Mouse (Mus musculus) megakaryocyte, adult 5-6 weeks (primary cell): ENCODE results near the gene Sowahd. TPM values are rescaled to one million over a fixed set of nuclear protein-coding genes. Genes with fewer than 3 reads are reported as not detected.

Experiments used
- ATAC-seq: 2 replicates; pipeline ENCODE4 v1.8.0; 2016; ENCODE audit warnings: mild to moderate bottlenecking, inconsistent platforms; ENCODE audit not compliant: poor library complexity, severe bottlenecking
- total RNA-seq, 2 experiments: library from RNA; stranded (forward) in 1 of 2; stranded (reverse) in 1 of 2; fragments of 153-499, 151-499 nt in 1 of 2; fragments of 221-1000, 200-1000 nt in 1 of 2; gene quantifications; 2 replicates each; pipeline versions ENCODE4 v1.2.3 to v1.2.4; 2015 to 2017

Gene Sowahd
- total RNA-seq, 2 experiments from 2014 or later, result not detected

DNA sequence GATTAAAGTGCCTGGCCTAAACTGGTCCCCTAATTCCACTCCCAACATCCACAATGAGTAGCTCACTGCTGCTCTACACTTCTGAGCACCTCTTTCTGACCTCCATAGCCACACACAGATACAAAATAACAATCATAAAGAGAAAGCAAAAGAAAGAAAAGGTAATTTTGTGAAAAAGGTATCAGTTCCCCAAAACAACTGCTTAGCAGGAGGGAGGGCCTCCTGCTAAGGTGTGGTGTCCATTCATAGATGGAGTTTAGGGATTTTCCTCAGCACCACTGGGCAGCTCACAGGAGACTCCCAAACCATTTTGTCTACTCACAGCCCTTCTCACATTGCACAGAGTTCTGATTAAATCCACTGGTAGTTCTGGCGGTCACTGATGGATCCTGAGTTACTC lies 40.1 kb downstream of the Sowahd start:
- no peak for ATAC-seq

DNA sequence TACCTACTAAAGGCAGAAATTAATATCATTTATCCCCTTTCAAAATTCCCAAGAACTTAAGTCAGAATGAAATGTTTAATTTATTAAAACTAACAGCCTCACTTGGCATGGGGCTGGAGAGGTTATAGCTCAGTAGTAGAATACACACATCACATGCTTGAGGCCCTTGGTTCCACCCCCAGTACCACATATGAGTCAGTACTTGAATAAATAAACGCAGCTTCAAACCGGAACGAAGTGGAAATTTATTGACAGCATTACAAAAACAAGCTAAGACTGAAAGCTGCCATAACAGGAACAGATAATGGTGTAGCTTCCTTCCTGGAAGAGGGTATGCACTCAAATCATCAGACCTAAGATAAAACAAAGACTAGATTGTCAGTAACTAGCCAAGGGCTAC lies 42.8 kb downstream of the Sowahd start:
- no peak for ATAC-seq

DNA sequence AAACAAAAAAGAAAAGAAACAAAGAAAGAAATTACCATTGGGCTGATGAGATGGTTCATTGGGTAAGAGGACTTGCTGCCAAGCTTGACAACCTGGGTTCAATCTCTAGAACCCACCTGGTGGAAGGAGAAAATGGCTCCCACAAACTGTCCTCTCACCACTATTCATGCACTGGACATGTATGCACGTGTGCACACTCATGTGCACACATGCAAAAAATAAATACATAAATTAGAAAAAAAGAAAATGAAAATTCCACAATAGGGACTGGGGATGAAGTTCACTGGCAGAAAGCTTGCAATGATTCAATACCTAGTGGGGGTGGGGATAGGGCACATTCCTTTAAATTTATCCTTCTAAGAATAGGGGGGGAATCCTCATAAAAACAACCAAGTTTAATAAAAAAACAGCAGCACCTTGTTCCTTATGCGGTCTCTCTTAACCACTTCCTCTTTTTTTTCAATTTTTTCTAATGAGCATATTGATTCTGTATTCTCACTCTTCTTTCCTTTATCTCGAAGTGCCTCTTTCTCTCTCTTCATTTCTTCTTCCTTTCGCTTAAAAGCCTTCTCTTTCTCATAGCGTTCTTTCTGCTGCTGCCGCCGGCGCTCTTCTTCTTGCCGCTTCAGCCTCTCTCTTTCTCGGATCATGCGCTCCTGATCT lies 46.6 kb downstream of the Sowahd start:
- ATAC-seq, result no peak

DNA sequence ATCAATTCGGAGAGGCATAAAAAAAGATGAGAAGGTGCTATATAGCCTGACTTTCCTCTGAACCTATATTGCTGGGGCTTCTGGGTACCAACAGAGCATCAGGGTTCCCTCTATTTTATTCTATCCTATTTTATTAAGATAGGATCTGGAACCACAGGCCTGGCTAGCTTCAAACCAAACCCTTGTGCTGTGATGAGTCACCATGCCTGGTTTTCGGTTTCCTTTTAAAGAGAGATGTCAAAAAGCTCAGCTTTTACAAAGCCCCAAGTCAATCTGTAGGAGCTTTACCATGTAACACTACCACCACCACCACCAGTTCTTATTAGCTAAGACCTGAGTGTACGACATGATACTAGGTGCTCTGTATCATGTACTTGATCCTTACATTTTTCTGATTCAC lies 50.0 kb downstream of the Sowahd start:
- ATAC-seq, result no peak

Other genes starting within 250 kb of the Sowahd start
- gene Ube2a, start 174.9 kb upstream of the Sowahd start, total RNA-seq (2015), result 97.6 and 104 TPM in 2 replicates
- 19.8 and 22.7 TPM in 2 replicates for gene Ube2a, start 174.9 kb upstream of the Sowahd start, total RNA-seq (2017)
- gene C330007P06Rik, start 174.7 kb upstream of the Sowahd start, total RNA-seq (2015), result 23.8 and 25.9 TPM in 2 replicates
- 51.9 and 59.1 TPM in 2 replicates for gene C330007P06Rik, start 174.7 kb upstream of the Sowahd start, total RNA-seq (2017)
- 6.4 and 6.6 TPM in 2 replicates for gene Nkrf, start 145.9 kb upstream of the Sowahd start, total RNA-seq (2015)
- gene Nkrf, start 145.9 kb upstream of the Sowahd start, total RNA-seq (2017), result 3.2 and 8.0 TPM in 2 replicates
- gene Sept6, start 57.1 kb upstream of the Sowahd start, total RNA-seq (2015), result 42.3 and 42.4 TPM in 2 replicates
- 37.9 and 38.7 TPM in 2 replicates for gene Sept6, start 57.1 kb upstream of the Sowahd start, total RNA-seq (2017)
- gene Rpl39, start 36.6 kb downstream of the Sowahd start, total RNA-seq (2015), result 1,116 and 1,186 TPM in 2 replicates
- gene Rpl39, start 36.6 kb downstream of the Sowahd start, total RNA-seq (2017), result 3,519 and 4,154 TPM in 2 replicates
- gene Upf3b, start 61.5 kb downstream of the Sowahd start, total RNA-seq (2015), result 18.2 and 24.7 TPM in 2 replicates
- 25.6 and 26.2 TPM in 2 replicates for gene Upf3b, start 61.5 kb downstream of the Sowahd start, total RNA-seq (2017)
- gene Nkap, start 78.0 kb downstream of the Sowahd start, total RNA-seq (2015), result 16.9 and 18.5 TPM in 2 replicates
- 30.5 and 37.4 TPM in 2 replicates for gene Nkap, start 78.0 kb downstream of the Sowahd start, total RNA-seq (2017)
- not detected in 2 replicates for gene Akap14, start 120.0 kb downstream of the Sowahd start, total RNA-seq (2015)
- not detected in 2 replicates for gene Akap14, start 120.0 kb downstream of the Sowahd start, total RNA-seq (2017)
- gene Ndufa1, start 142.3 kb downstream of the Sowahd start, total RNA-seq (2015), result 203 and 221 TPM in 2 replicates
- 123 and 131 TPM in 2 replicates for gene Ndufa1, start 142.3 kb downstream of the Sowahd start, total RNA-seq (2017)
- 6.4 and 6.5 TPM in 2 replicates for gene Rnf113a1, start 142.4 kb downstream of the Sowahd start, total RNA-seq (2015)
- 2.8 and 4.5 TPM in 2 replicates for gene Rnf113a1, start 142.4 kb downstream of the Sowahd start, total RNA-seq (2017)
- gene Gm9, start 162.2 kb downstream of the Sowahd start, total RNA-seq (2015), result not detected in 2 replicates
- gene Gm9, start 162.2 kb downstream of the Sowahd start, total RNA-seq (2017), result not detected in 2 replicates
- gene Rhox1, start 173.4 kb downstream of the Sowahd start, total RNA-seq (2015), result not detected in 2 replicates
- not detected in 2 replicates for gene Rhox1, start 173.4 kb downstream of the Sowahd start, total RNA-seq (2017)
- gene Rhox2a, start 196.1 kb downstream of the Sowahd start, total RNA-seq (2015), result not detected in 2 replicates
- gene Rhox2a, start 196.1 kb downstream of the Sowahd start, total RNA-seq (2017), result not detected in 2 replicates
- not detected in 2 replicates for gene Rhox3a, start 201.1 kb downstream of the Sowahd start, total RNA-seq (2015)
- not detected in 2 replicates for gene Rhox3a, start 201.1 kb downstream of the Sowahd start, total RNA-seq (2017)
- gene Rhox4a, start 216.5 kb downstream of the Sowahd start, total RNA-seq (2015), result not detected in 2 replicates
- gene Rhox4a, start 216.5 kb downstream of the Sowahd start, total RNA-seq (2017), result not detected in 2 replicates